Mouse (Mus musculus): ENCODE measurements around the gene Vmn1r24. TPM values are rescaled to one million over a fixed set of nuclear protein-coding genes. Genes with fewer than 3 reads are reported as not detected.
"Not testable (repeated sequence)": the region's sequence is repeated elsewhere in the genome, so short reads cannot be mapped to it uniquely, and the experiment has no call there.

Vmn1r24 gene
- polyA plus RNA-seq (2016; fragmentation: Nextera tagmentation; extraction: Ambion mirVana) = not detected in 2 replicates

- H3K9ac ChIP-seq; H3K27ac ChIP-seq; H3K4me3 ChIP-seq; H3K27me3 ChIP-seq (replicated peaks); H3K4me1 ChIP-seq; H3K36me3 ChIP-seq; ATAC-seq (ENCODE audit: low FRiP score, low read depth); H3K9me3 ChIP-seq; H3K4me2 ChIP-seq (replicated peaks): not testable (repeated sequence)
- WGBS = 86% methylated on average over 1 of the region's 1 CpGs
Observed at GRCm38 (mm10) chr6:57961403-57961802, at the start of gene Vmn1r24. Vmn1r24 (minus strand) TSS chr6:57961503.

- H3K27ac ChIP-seq = no peak within 1 kb of the TSS
- WGBS = 69% methylated on average over 3 of the region's 3 CpGs
- no peak within 1 kb of the TSS for H3K9ac ChIP-seq
- no peak for ATAC-seq (ENCODE audit: low FRiP score, low read depth)
- no peaks in the 10 kb centered on the region for H3K36me3 ChIP-seq
- no peak within 1 kb of the TSS for H3K4me2 ChIP-seq (replicated peaks)
- H3K4me3 ChIP-seq = no peak within 1 kb of the TSS
- no peaks in the 10 kb centered on the region for H3K9me3 ChIP-seq
- no peaks in the 10 kb centered on the region for H3K27me3 ChIP-seq (replicated peaks)
- H3K4me1 ChIP-seq = no peaks in the 10 kb centered on the region
Observed at GRCm38 (mm10) chr6:57980710-57981109, 19.4 kb upstream of the Vmn1r24 start, which contains the start of gene Vmn1r25. Vmn1r25 (minus strand) TSS chr6:57980810.

- WGBS = 95% methylated on average over 1 of the region's 1 CpGs
Observed at GRCm38 (mm10) chr6:57926738-57927137, 34.6 kb downstream of the Vmn1r24 start, which contains the start of gene Vmn1r23. Vmn1r23 (minus strand) TSS chr6:57926838.

GRCm38 (mm10) chr6:57907928-57908327, 53.4 kb downstream of the Vmn1r24 start, which contains the start of gene Vmn1r22:
Vmn1r22 (minus strand) TSS chr6:57908028.
- Histone ChIP-seq H3K9ac (no peak within 1 kb of the TSS), H3K4me3 (no peak within 1 kb of the TSS), H3K36me3 (no peaks in the 10 kb centered on the region), H3K9me3 (no peaks in the 10 kb centered on the region), H3K4me2 (replicated peaks) (no peak within 1 kb of the TSS), H3K27me3 (replicated peaks) (no peaks in the 10 kb centered on the region), H3K27ac (no peak within 1 kb of the TSS), H3K4me1 (no peaks in the 10 kb centered on the region)
- no peak for ATAC-seq (ENCODE audit: low FRiP score, low read depth)
- 86% methylated on average over 1 of the region's 1 CpGs for WGBS

More at GRCm38 (mm10) chr6:57926738-57927137, 34.6 kb downstream of the Vmn1r24 start, which contains the start of gene Vmn1r23:
- Histone ChIP-seq H3K9ac (no peak within 1 kb of the TSS), H3K27me3 (replicated peaks) (no peaks in the 10 kb centered on the region), H3K27ac (no peak within 1 kb of the TSS), H3K4me3 (no peak within 1 kb of the TSS), H3K4me1 (no peaks in the 10 kb centered on the region), H3K9me3 (no peaks in the 10 kb centered on the region), H3K4me2 (replicated peaks) (no peak within 1 kb of the TSS), H3K36me3 (no peaks in the 10 kb centered on the region)
- ATAC-seq (ENCODE audit: low FRiP score, low read depth) = no peak

Other genes starting within 250 kb of the Vmn1r24 start
- 111 and 116 TPM in 2 replicates for gene Vopp1, start 136.3 kb downstream of the Vmn1r24 start, polyA plus RNA-seq (2016; fragmentation: Nextera tagmentation; extraction: Ambion mirVana)
- gene Vmn1r21, start 111.2 kb downstream of the Vmn1r24 start, polyA plus RNA-seq (2016; fragmentation: Nextera tagmentation; extraction: Ambion mirVana) = not detected in 2 replicates
- gene Vmn1r22, start 53.5 kb downstream of the Vmn1r24 start, polyA plus RNA-seq (2016; fragmentation: Nextera tagmentation; extraction: Ambion mirVana) = not detected in 2 replicates
- not detected in 2 replicates for gene Vmn1r23, start 34.7 kb downstream of the Vmn1r24 start, polyA plus RNA-seq (2016; fragmentation: Nextera tagmentation; extraction: Ambion mirVana)
- gene Vmn1r25, start 19.3 kb upstream of the Vmn1r24 start, polyA plus RNA-seq (2016; fragmentation: Nextera tagmentation; extraction: Ambion mirVana) = not detected in 2 replicates
- not detected in 2 replicates for gene Vmn1r26, start 53.7 kb upstream of the Vmn1r24 start, polyA plus RNA-seq (2016; fragmentation: Nextera tagmentation; extraction: Ambion mirVana)

Measured in neural tube, embryonic 12.5 days (tissue).